Mouse (Mus musculus) midbrain, embryonic 11.5 days (tissue): ENCODE data around the gene Nelfe. TPM values are rescaled to one million over a fixed set of nuclear protein-coding genes. Genes with fewer than 3 reads are reported as not detected.

Experiments
- ATAC-seq: fragments of 200-750 bp; cut with Nextera tagmentation; 2 replicates; pipeline ENCODE4 v1.8.0; 2017; ENCODE audit warnings: moderate TSS enrichment, moderate library complexity; ENCODE audit not compliant: low FRiP score
- DNase-seq: peaks from one replicate; pipeline ENCODE4 v3.0.0; 2015; ENCODE audit warnings: low spot score; ENCODE audit errors: missing footprints
- H3K27ac ChIP-seq: fragments of 300-500 bp; sonication (generic); 2 replicates; pipeline ENCODE4 v1.5.1; 2014; ENCODE audit warnings: low read depth, low read length
- H3K27me3 ChIP-seq: fragments of 300-500 bp; sonication (generic); 2 replicates; pipeline ENCODE4 v1.6.1; 2014; ENCODE audit warnings: mild to moderate bottlenecking, low read length, moderate library complexity, mixed read lengths; ENCODE audit not compliant: control insufficient read depth, insufficient read depth
- H3K36me3 ChIP-seq: fragments of 300-500 bp; sonication (generic); 2 replicates; pipeline ENCODE4 v1.6.1; 2014; ENCODE audit warnings: mild to moderate bottlenecking, low read length, moderate library complexity, mixed read lengths; ENCODE audit not compliant: control insufficient read depth, insufficient read depth
- H3K4me1 ChIP-seq: fragments of 300-500 bp; sonication (generic); 2 replicates; pipeline ENCODE4 v1.6.1; 2014; ENCODE audit warnings: low read length; ENCODE audit not compliant: control insufficient read depth, insufficient read depth
- H3K4me2 ChIP-seq: fragments of 300-500 bp; sonication (generic); 2 replicates; pipeline ENCODE4 v1.6.1; 2014; ENCODE audit warnings: mild to moderate bottlenecking, moderate library complexity
- H3K4me3 ChIP-seq: fragments of 300-500 bp; sonication (generic); 2 replicates; pipeline ENCODE4 v1.5.1; 2014; ENCODE audit warnings: low read depth, low read length
- H3K9ac ChIP-seq: fragments of 300-500 bp; sonication (generic); 2 replicates; pipeline ENCODE4 v1.6.1; 2014; ENCODE audit warnings: low read length
- H3K9me3 ChIP-seq: fragments of 300-500 bp; sonication (generic); 2 replicates; pipeline ENCODE4 v1.6.1; 2016; ENCODE audit warnings: low read length; ENCODE audit not compliant: control insufficient read depth
- WGBS: fragments of 180-500 bp; shearing (Covaris S2); extraction: QIAGEN DNeasy Blood & Tissue Kit; methylation state at CpG from one replicate; pipeline ENCODE4 v1.1.7; 2014; 5-methylcytosine and 5-hydroxymethylcytosine counted together
- polyA plus RNA-seq: library from polyadenylated mRNA; unstranded; fragments of >200 nt; fragmentation: Nextera tagmentation; extraction: Ambion mirVana; gene quantifications from 2 replicates; pipeline ENCODE4 v1.2.1, GENCODE M21; 2014

Nelfe gene
- polyA plus RNA-seq, 1 experiment from 2014 or later = 125 TPM

- 80% methylated on average over 4 of the region's 4 CpGs for WGBS
- H3K4me2 ChIP-seq = no peak overlapping the region
- no peak overlapping the region for H3K4me3 ChIP-seq
- H3K9ac ChIP-seq = no peak overlapping the region
- H3K4me1 ChIP-seq = no peaks in the 10 kb centered on the region
- no peaks in the 10 kb centered on the region for H3K9me3 ChIP-seq
- H3K27me3 ChIP-seq = no peaks in the 10 kb centered on the region
- H3K36me3 ChIP-seq = peaks cover 2% of the 10 kb centered on the region; the same call in 1 of the 2 replicates
- DNase-seq = peak; percentile 31
- H3K27ac ChIP-seq = no peak overlapping the region
- ATAC-seq = no peak
These were observed 8.5 kb downstream of the Nelfe start for GRCm38 (mm10) chr17:34858670-34859069.

DNA sequence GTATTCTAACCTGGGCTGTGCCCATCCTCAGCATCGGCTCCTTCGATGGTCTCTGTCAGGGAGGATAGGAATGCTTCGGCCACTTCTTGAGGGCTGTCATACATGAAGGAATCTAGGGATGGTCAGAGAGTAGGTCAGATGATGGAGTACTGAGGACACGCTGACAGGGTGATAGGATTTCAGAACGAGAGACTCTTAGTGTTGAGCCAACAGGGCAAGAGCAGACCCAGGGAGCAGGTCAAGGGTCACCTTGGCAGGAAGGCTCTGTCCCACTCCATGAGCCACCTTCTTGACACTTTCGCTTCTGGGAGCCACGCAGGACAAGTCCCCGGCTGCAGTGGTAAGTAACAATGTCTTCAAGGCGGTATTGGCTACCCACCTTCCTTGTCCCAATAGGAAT is 10.3 kb downstream of the Nelfe start:
- H3K4me3 ChIP-seq = no peak overlapping the region
- no peaks in the 10 kb centered on the region for H3K36me3 ChIP-seq
- no peaks in the 10 kb centered on the region for H3K9me3 ChIP-seq
- H3K27me3 ChIP-seq = no peaks in the 10 kb centered on the region
- DNase-seq = peak; percentile 39
- no peaks in the 10 kb centered on the region for H3K4me1 ChIP-seq
- 91% methylated on average over 9 of the region's 9 CpGs for WGBS
- no peak for ATAC-seq
- H3K4me2 ChIP-seq = no peak overlapping the region
- no peak overlapping the region for H3K27ac ChIP-seq
- H3K9ac ChIP-seq = no peak overlapping the region

DNA sequence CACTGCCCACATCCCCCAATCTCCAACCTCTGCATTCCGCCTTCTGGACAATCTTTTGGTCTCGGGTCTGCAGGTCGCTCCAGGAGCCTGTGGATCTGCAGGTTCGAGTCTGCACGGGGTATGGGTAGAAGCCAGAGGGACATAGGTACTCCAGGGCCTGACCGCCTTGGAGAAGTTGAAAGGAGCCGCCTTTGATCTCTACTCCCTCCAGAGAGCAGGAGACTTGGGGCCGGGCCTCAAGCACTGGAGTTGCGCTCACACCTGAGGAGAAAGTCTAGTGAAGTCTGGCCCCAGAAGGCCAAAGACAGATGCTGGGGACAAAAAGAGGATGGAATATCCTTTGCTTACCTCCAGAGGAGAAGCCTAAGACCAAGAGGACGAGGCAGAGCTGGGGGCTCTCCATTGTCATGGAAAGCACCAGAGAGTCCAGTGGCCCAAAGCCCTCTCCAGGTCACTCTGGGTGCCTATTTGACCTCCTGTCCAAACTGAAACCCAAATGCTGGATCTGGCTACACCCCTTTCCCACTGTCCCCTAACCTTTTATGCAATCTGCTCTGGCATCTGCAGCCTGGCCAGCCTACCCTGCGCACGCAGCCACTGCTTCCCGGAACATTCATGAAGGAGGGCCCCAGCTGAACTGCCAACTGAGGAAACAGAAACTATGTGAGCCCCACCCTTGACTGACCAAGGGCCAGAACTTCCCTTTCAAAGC is 11.7 kb downstream of the Nelfe start:
- H3K9me3 ChIP-seq = no peaks in the 10 kb centered on the region
- H3K4me3 ChIP-seq = no peak overlapping the region
- ATAC-seq (no peak), DNase-seq (peak; percentile 77)
- WGBS = 74% methylated on average over 13 of the region's 13 CpGs
- H3K27me3 ChIP-seq = no peaks in the 10 kb centered on the region
- no peak overlapping the region for H3K4me2 ChIP-seq
- H3K4me1 ChIP-seq = no peaks in the 10 kb centered on the region
- H3K36me3 ChIP-seq = no peaks in the 10 kb centered on the region
- H3K9ac ChIP-seq = no peak overlapping the region
- no peak overlapping the region for H3K27ac ChIP-seq

DNA sequence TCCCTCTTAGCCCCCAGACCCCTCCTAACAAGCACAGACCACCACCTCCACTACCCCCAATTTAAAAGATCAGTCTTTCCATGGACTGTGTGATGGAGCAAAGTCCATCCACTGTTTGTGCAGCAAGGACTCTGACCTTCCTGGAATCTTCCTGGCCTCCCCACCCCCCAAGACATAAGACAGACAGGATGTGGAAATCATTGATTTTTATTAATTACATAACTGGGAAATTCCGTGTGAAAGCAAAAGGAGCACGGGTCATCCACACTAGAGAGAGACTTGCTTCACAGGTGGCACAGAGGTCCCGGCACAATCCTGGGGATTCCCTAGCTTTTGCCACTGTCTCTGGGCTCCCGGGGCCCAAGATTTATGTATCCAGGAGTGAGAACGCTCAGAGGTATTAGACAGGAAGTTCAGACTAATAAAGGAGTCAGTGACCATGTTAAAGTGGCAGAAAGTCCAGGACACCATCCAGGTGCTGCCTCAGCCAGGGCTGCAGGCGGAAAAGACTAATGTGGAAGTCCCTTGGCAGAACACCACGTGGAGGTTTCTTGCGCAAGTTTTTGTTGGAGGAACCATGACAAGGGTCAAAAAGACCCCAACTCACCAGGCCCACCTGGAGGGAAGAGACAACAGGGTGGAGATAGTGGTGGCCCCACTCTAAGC is 12.4 kb downstream of the Nelfe start, which contains the start of gene Cfb:
TSS of gene Cfb (minus strand) at position 103 of the 666 bp plus-strand sequence.
- Histone ChIP-seq H3K4me3 (no peak within 1 kb of the TSS), H3K27ac (no peak within 1 kb of the TSS), H3K4me1 (no peaks in the 10 kb centered on the region), H3K9me3 (no peaks in the 10 kb centered on the region), H3K9ac (no peak within 1 kb of the TSS), H3K36me3 (no peaks in the 10 kb centered on the region), H3K4me2 (no peak within 1 kb of the TSS), H3K27me3 (no peaks in the 10 kb centered on the region)
- 72% methylated on average over 8 of the region's 8 CpGs for WGBS
- DNase-seq = peak; percentile 12
- no peak for ATAC-seq

DNA sequence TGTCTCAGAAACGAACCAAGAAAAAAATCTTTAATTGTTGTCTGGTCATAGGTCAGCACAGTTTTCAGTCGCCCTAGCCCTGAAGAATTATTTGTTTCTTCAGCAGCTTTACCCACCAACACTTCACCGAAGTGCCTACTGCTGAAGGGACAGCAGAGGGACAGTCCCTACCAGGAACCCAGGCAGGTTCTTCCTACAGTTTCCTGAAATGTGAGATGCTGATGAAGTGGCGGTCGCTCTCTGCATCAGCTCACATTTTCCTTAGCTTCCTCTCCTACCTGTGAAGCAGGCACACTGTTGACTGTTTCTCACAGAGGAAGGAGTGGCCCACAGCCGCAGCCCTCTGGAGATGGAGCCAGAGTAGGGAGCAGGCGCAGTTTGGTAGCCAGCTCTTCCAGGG is 15.8 kb downstream of the Nelfe start:
- Histone ChIP-seq H3K4me1 (no peaks in the 10 kb centered on the region), H3K27me3 (no peaks in the 10 kb centered on the region), H3K9me3 (no peaks in the 10 kb centered on the region), H3K9ac (no peak overlapping the region), H3K27ac (no peak overlapping the region), H3K4me3 (no peak overlapping the region), H3K36me3 (no peaks in the 10 kb centered on the region), H3K4me2 (no peak overlapping the region)
- ATAC-seq = no peak
- WGBS = 70% methylated on average over 7 of the region's 7 CpGs
- peak; percentile 64 for DNase-seq

DNA sequence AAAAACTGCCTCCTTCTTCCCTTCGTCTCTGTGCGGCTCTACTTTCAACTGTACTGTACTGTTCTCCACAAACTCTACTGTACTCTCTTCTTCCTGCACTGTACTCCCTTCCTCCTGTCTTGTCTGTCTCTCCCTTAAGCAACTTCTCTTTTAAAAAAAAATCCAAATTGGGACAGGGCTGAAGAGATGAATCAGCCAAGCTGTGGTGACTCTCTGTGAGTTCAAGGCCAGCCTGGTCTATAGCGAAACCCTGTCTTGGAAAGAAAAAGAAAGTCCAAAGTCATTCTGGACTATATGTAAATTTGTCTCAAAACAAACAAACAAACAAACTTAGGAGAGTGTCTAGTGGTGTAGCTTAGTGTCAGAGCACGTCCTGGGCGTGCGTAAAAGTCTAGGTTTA is 24.1 kb downstream of the Nelfe start:
- WGBS = 93% methylated on average over 6 of the region's 6 CpGs
- Histone ChIP-seq H3K9ac (no peak overlapping the region), H3K27me3 (no peaks in the 10 kb centered on the region), H3K4me3 (no peak overlapping the region), H3K27ac (no peak overlapping the region), H3K4me2 (no peak overlapping the region), H3K36me3 (no peaks in the 10 kb centered on the region), H3K4me1 (no peaks in the 10 kb centered on the region), H3K9me3 (no peaks in the 10 kb centered on the region)
- no peak for ATAC-seq
- no peak for DNase-seq

GRCm38 (mm10) chr17:34879336-34879879 is 29.2 kb downstream of the Nelfe start, which contains the start of gene Zbtb12:
Zbtb12 (plus strand) TSS chr17:34879483.
- ATAC-seq (no peak), DNase-seq (no peak)
- WGBS = 74% methylated on average over 11 of the region's 11 CpGs
- Histone ChIP-seq H3K9me3 (no peaks in the 10 kb centered on the region), H3K27ac (no peak within 1 kb of the TSS), H3K36me3 (no peaks in the 10 kb centered on the region), H3K27me3 (no peaks in the 10 kb centered on the region), H3K4me2 (no peak within 1 kb of the TSS), H3K9ac (no peak within 1 kb of the TSS), H3K4me1 (no peaks in the 10 kb centered on the region), H3K4me3 (no peak within 1 kb of the TSS)

DNA sequence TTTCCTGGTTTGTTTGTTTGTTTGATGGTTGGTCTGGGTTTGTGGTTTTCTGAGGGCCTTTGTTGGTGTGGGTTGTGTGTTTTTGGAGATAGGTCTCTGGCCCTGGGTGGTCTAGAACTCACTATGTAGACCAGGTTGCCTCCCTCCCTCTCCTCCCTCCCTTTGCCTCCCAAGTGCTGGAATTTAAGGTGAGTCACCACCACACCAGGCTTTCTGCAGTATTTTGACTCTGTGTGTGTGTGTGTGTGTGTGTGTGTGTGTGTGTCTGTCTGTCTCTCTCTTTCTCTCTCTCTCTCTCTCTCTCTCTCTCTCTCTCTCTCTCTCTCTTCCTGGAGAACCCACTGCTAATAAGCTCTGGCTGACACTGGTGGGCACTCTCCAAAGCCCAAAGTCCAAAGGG is 31.0 kb downstream of the Nelfe start:
- Histone ChIP-seq H3K9me3 (no peaks in the 10 kb centered on the region), H3K4me1 (no peaks in the 10 kb centered on the region), H3K4me3 (no peak overlapping the region), H3K27me3 (no peaks in the 10 kb centered on the region), H3K9ac (no peak overlapping the region), H3K27ac (no peak overlapping the region), H3K36me3 (no peaks in the 10 kb centered on the region), H3K4me2 (no peak overlapping the region)
- no peak for ATAC-seq
- no peak for DNase-seq

GRCm38 (mm10) chr17:34881683-34882310 is 31.6 kb downstream of the Nelfe start, which contains the start of gene Gm20547:
Gm20547 (minus strand) TSS chr17:34882042.
- Histone ChIP-seq H3K9me3 (no peaks in the 10 kb centered on the region), H3K4me3 (no peak within 1 kb of the TSS), H3K27me3 (no peaks in the 10 kb centered on the region), H3K27ac (no peak within 1 kb of the TSS), H3K4me1 (no peaks in the 10 kb centered on the region), H3K4me2 (no peak within 1 kb of the TSS), H3K9ac (peak within 1 kb of the TSS; percentile 9; the same call in 1 of the 2 replicates), H3K36me3 (no peaks in the 10 kb centered on the region)
- no peak for ATAC-seq
- no peak for DNase-seq
- 9% methylated on average over 15 of the region's 15 CpGs for WGBS
